Mouse (Mus musculus): Measurements from ENCODE around the gene Timm17b. TPM values are rescaled to one million over a fixed set of nuclear protein-coding genes. Genes with fewer than 3 reads are reported as not detected.
"Not testable (repeated sequence)": the region's sequence is repeated elsewhere in the genome, so short reads cannot be mapped to it uniquely, and the experiment has no call there.

Timm17b gene
- total RNA-seq, 2 experiments from 2014 or later, result 61.5 to 112 TPM

DNA sequence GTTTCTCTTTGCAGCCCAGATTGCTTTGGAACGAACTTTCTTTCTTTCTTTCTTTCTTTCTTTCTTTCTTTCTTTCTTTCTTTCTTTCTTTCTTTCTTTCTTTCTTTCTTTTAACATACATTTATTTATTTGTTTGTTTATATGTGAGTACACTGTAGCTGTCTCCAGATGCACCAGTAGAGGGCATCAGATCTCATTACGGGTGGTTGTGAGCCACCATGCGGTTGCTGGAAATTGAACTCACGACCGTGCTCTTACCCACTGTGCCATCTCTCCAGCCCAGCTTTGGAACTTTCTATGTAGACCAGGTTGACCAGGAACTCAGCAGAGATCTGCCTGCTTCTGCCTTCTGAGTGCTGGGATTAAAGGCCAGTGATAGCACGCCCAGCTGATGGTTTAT, 18.8 kb downstream of the Timm17b start:
- not testable (repeated sequence) for ATAC-seq (replicated peaks; ENCODE audit: low FRiP score, low TSS enrichment, poor library complexity, severe bottlenecking)

DNA sequence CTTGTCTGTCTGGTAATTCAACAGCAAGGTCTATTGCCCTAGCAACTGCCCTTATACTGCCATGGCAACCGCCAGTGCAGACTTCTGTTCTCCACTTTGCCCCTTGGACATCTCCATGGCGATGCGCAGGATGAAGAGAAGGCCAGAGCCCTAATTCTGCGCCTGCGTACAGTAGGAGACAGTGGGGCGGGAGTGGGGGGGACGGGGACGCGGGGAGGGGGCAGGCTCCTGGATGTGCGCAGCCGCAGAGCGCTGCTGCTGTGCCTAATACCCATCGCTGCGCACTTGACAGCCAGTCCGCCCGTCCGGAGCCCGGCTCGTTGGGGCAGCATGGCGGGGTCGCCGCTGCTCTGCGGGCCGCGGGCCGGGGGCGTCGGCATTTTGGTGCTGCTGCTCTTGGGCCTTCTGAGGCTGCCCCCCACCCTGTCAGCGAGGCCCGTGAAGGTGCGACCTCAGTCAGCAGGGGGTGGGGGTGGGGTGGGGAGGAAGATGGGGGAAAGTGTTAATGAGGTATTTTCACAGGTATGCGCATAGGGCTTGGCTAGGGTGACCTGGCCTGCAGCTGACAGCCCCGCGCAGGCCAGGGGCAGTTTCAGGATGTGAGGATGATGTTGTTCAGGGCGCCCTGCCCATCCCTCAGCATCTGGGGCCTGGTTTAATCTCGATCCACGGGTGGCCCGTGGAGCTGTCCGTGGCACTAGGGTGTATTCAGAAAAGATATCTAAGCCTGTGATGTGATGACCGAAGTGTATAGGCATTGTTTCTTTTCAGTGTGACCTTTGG, 20.6 kb downstream of the Timm17b start, which contains the start of gene Pcsk1n:
Pcsk1n (plus strand) TSS at position 222 of the 783 bp plus-strand sequence.
- ATAC-seq (replicated peaks; ENCODE audit: low FRiP score, low TSS enrichment, poor library complexity, severe bottlenecking), result no peak

DNA sequence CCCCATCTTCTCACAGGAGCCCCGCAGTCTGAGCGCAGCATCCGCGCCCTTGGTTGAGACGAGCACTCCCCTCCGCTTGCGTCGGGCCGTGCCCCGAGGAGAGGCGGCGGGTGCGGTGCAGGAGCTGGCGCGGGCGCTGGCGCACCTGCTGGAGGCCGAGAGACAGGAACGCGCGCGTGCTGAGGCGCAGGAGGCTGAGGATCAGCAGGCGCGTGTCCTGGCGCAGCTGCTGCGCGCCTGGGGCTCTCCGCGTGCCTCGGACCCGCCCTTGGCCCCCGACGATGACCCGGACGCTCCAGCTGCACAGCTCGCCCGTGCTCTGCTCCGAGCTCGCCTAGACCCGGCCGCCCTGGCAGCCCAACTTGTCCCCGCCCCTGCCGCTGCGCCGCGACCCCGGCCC, 22.9 kb downstream of the Timm17b start:
- ATAC-seq (replicated peaks; ENCODE audit: low FRiP score, low TSS enrichment, poor library complexity, severe bottlenecking), result no peak

DNA sequence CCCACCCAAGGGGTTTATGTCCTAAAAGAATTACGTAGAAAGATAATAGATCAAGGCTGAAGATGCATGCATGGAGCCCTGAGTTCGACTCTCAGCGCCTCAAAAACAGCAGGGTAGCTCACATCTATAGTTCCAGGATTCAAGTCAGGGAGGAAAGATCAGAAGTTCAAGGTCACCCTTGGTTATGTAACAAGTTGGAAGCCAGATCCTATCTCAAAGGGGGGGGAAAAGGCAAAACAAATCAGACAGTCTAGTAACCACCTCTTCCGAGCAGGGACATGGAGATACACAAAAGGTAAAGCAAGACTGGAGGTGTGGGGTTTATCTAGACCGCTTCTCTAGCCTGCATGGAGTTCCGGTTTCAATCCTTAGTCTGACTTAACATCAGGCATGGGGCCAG, 27.1 kb downstream of the Timm17b start:
- ATAC-seq (replicated peaks; ENCODE audit: low FRiP score, low TSS enrichment, poor library complexity, severe bottlenecking), result no peak

DNA sequence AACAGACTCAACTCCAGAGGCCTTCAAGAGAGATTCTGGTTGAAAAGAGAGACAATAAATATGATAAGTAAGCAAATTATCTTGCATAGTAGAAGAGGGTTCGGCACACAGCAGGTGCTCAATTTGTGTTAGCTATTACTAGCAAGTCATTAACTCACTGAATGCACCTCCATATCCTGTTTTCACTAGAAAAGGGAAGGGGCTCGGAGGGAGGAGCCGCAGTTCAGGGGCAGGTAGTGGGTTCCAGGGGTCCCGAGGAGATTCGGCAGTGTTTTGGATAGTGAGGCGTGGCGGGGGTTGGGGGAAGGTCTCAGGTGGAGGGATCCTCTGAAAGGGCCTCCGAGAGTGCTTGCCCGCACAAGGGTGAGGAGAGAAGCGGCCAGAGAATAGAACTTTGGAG, 28.0 kb downstream of the Timm17b start:
- no peak for ATAC-seq (replicated peaks; ENCODE audit: low FRiP score, low TSS enrichment, poor library complexity, severe bottlenecking)

DNA sequence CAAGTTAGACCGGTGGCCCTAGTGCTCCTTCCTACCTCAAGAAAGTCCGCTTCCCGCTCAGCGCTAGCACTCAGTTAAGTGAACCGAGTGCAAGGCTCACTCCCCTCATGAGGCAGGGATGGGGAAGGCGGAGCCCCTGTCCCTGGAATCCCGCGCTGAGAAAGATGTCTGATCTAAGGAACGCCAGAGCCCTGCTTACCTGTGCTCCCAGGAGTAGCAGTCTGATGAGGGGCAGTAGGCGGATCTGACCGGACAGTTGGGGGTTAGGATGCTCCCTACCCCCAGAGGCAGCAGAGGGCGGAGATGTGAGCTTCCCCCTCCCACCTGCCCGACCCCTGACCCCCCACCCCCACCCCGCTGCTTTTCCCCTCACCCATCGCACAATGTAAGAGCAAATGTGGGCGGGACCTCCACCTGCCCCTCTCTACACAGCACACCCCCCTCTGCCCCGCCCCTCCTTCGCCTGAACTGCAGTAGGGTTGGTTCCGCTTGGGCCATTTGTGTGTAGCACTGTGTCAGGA, 29.2 kb downstream of the Timm17b start, which contains the start of gene Eras:
Eras (minus strand) TSS at position 338 of the 521 bp plus-strand sequence.
- ATAC-seq (replicated peaks; ENCODE audit: low FRiP score, low TSS enrichment, poor library complexity, severe bottlenecking), result no peak

DNA sequence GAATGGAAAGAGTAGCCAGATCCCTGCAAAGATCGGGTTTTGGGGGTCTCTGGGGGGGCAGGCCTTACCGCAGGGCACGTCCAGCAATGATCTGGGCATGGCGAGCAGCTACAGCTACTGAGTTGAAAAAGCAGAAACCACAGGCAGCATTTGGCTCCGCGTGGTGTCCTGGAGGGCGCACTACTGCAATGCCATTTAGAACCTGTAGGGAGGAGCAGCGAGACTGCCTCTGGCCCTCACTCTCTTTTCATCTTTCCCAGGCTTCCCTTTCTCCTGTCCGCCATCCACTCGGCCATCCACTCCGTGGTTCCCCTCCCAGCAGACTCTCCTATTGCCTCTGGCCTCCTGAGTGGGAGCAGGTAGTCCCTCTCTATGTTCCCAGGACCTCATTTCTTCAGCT, 37.7 kb downstream of the Timm17b start:
- ATAC-seq (replicated peaks; ENCODE audit: low FRiP score, low TSS enrichment, poor library complexity, severe bottlenecking), result peak; percentile 77

DNA sequence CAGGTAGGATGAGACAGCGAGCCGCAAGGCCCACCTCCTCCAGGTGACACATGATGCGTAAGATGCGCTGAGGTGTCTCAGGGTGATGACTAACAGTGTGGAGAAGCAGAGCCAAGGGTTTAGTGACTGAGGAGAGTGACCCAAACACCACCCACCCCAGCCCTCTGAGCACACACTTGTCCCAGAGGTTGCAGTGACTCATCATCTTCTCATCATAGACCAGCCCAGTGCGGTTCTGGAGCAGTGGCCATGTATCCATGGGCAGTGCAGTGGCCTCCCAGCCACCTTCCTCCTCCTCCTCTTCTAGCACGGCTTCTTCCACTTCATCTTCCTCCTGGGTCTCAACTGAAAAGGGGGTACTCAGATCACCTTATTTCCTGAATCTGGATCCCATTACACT, 38.5 kb downstream of the Timm17b start:
- no peak for ATAC-seq (replicated peaks; ENCODE audit: low FRiP score, low TSS enrichment, poor library complexity, severe bottlenecking)

DNA sequence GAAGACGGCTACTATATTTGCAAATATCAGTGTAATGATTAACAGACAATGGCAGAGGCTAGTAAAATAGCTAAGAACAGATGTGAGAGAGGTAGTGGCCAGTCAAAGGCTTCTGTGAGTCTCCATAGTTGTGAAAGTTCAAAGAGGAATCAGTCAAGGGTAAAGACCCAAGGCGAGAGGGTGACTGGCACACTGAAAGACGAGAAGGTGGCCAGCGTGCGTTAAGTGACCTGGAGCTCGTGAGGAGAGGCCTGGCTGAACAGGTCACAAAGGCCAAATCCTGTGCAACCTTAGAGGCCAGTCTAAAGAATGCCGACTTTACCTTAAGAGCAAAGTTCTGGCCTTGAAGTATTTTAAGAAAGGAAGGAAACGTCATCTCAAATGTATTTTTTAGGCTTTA, 46.5 kb downstream of the Timm17b start:
- no peak for ATAC-seq (replicated peaks; ENCODE audit: low FRiP score, low TSS enrichment, poor library complexity, severe bottlenecking)

DNA sequence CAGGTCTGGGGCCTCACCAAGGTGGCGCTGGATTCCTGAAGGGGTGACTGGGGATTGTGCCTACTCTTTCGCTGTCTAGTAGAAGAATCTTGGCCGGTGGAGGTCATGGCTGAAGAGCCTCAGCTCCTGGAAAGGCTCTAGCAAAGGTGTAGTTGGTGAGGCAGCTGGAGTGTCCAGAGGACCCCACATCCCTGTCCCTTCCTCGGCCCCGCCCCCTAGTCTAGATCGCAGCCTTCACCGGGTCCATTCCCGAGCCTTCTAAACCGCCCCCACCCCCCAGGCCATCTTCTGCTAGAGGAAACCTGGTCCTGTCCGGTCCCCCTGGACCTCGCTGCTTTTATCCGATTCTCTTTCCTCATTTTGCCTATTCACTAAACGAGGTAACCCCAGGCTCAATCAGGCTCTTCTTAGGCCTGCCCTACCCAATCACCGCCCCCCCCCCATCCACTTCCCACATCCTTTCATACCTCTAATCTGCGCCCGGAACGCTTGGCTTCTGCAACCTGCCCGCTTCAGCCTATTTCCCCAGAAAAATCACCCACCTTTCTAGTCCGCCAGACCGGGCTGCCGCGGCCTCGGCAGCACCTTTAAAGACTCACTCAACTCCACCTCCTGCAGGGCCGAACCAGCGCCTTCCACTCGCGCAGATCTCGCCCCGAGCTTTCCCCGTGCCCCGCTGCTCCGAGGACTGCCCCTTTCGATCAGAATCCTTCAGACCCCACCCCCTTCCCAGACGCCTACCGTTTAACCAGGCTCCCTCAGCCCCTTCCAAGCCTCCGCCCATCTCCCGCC, 48.1 kb downstream of the Timm17b start, which contains the start of gene Hdac6:
Hdac6 (minus strand) TSS at position 782 of the 792 bp plus-strand sequence.
- no peak for ATAC-seq (replicated peaks; ENCODE audit: low FRiP score, low TSS enrichment, poor library complexity, severe bottlenecking)

DNA sequence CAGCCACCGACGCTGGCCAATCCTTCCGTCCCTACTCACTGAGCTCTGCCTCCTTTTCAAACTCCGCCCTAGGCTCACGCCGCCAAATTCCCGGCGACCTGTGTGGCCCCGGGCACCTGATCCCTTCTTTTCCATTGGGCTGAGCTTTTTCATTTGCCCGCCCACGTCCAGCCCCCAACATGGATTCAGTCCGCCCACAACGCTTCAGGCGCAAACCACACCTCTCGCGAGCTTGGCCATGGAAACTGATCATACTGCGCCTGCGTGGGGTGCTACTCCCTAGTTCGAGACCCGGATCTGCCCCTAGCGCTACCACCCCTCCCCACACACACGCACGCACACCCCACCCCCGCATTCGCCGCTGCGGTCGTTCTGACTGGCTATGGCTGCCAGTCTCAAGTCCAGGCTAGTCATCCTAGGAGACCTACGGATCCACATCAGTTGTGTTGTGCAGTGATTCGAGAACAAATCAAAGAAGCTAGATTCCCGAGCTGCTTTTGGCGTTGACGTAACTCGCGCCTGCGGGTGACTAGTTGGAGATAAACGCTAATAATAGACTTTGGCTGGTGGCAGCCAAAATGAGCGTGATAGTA, 48.8 kb downstream of the Timm17b start:
- ATAC-seq (replicated peaks; ENCODE audit: low FRiP score, low TSS enrichment, poor library complexity, severe bottlenecking), result peak; percentile 97

DNA sequence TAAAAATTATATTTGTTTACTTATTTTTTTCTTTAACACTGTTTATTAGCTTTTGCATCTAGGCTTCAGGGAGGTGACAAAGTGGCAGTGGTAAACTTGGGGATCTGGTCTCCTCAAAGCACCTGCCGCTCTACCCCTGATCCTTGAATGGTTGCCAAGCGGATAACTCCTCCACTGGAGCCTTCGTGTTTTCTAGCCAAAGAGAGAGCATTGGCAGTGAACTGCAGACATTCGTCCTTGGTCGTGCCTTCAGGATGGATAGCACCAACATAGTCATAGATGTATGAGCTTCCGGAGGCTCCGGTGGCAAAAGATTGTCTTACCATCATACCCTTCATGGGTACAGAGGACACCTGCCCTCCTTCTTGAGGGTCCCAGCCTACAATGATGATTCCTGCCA, 50.9 kb downstream of the Timm17b start:
- no peak for ATAC-seq (replicated peaks; ENCODE audit: low FRiP score, low TSS enrichment, poor library complexity, severe bottlenecking)

Other genes starting within 250 kb of the Timm17b start
- 4.7 and 7.8 TPM in 2 replicates for gene Prickle3, start 242.1 kb upstream of the Timm17b start, total RNA-seq (2014; fragmentation: Nextera tagmentation)
- gene Prickle3, start 242.1 kb upstream of the Timm17b start, total RNA-seq (2017), result 0.99 and 1.7 TPM in 2 replicates
- 82.2 and 98.3 TPM in 2 replicates for gene Plp2, start 228.0 kb upstream of the Timm17b start, total RNA-seq (2014; fragmentation: Nextera tagmentation)
- 26.5 and 29.9 TPM in 2 replicates for gene Plp2, start 228.0 kb upstream of the Timm17b start, total RNA-seq (2017)
- gene Magix, start 218.1 kb upstream of the Timm17b start, total RNA-seq (2014; fragmentation: Nextera tagmentation), result 0.17 TPM in 1 of 2 replicates, not detected in the other
- gene Magix, start 218.1 kb upstream of the Timm17b start, total RNA-seq (2017), result not detected in 2 replicates
- 28.3 and 53.3 TPM in 2 replicates for gene Gpkow, start 202.2 kb upstream of the Timm17b start, total RNA-seq (2014; fragmentation: Nextera tagmentation)
- gene Gpkow, start 202.2 kb upstream of the Timm17b start, total RNA-seq (2017), result 20.6 and 31.1 TPM in 2 replicates
- 20.5 and 36.9 TPM in 2 replicates for gene Wdr45, start 185.0 kb upstream of the Timm17b start, total RNA-seq (2014; fragmentation: Nextera tagmentation)
- gene Wdr45, start 185.0 kb upstream of the Timm17b start, total RNA-seq (2017), result 20.2 and 23.8 TPM in 2 replicates
- gene Gm45208, start 177.1 kb upstream of the Timm17b start, total RNA-seq (2014; fragmentation: Nextera tagmentation), result not detected in 2 replicates
- gene Gm45208, start 177.1 kb upstream of the Timm17b start, total RNA-seq (2017), result not detected in 2 replicates
- 4.9 and 8.1 TPM in 2 replicates for gene Praf2, start 170.9 kb upstream of the Timm17b start, total RNA-seq (2014; fragmentation: Nextera tagmentation)
- 1.4 and 6.6 TPM in 2 replicates for gene Praf2, start 170.9 kb upstream of the Timm17b start, total RNA-seq (2017)
- 0.74 and 2.3 TPM in 2 replicates for gene Ccdc120, start 148.5 kb upstream of the Timm17b start, total RNA-seq (2014; fragmentation: Nextera tagmentation)
- 1.4 and 2.2 TPM in 2 replicates for gene Ccdc120, start 148.5 kb upstream of the Timm17b start, total RNA-seq (2017)
- 33.5 and 36.5 TPM in 2 replicates for gene Tfe3, start 136.8 kb upstream of the Timm17b start, total RNA-seq (2014; fragmentation: Nextera tagmentation)
- 10.4 and 15.0 TPM in 2 replicates for gene Tfe3, start 136.8 kb upstream of the Timm17b start, total RNA-seq (2017)
- 64.4 and 98.4 TPM in 2 replicates for gene Gripap1, start 109.6 kb upstream of the Timm17b start, total RNA-seq (2014; fragmentation: Nextera tagmentation)
- 78.9 and 102 TPM in 2 replicates for gene Gripap1, start 109.6 kb upstream of the Timm17b start, total RNA-seq (2017)
- 0.55 and 2.2 TPM in 2 replicates for gene Kcnd1, start 77.1 kb upstream of the Timm17b start, total RNA-seq (2014; fragmentation: Nextera tagmentation)
- gene Kcnd1, start 77.1 kb upstream of the Timm17b start, total RNA-seq (2017), result 1.9 and 2.2 TPM in 2 replicates
- 59.5 and 83.5 TPM in 2 replicates for gene Otud5, start 58.0 kb upstream of the Timm17b start, total RNA-seq (2014; fragmentation: Nextera tagmentation)
- 50.0 and 64.6 TPM in 2 replicates for gene Otud5, start 58.0 kb upstream of the Timm17b start, total RNA-seq (2017)
- gene Pim2, start 21.1 kb upstream of the Timm17b start, total RNA-seq (2014; fragmentation: Nextera tagmentation), result 11.4 and 16.2 TPM in 2 replicates
- gene Pim2, start 21.1 kb upstream of the Timm17b start, total RNA-seq (2017), result 2.1 and 2.2 TPM in 2 replicates
- 13.2 and 19.3 TPM in 2 replicates for gene Slc35a2, start 15.3 kb upstream of the Timm17b start, total RNA-seq (2014; fragmentation: Nextera tagmentation)
- 9.8 and 16.1 TPM in 2 replicates for gene Slc35a2, start 15.3 kb upstream of the Timm17b start, total RNA-seq (2017)
- gene Pqbp1, start 88 bp upstream of the Timm17b start, total RNA-seq (2014; fragmentation: Nextera tagmentation), result 46.8 and 81.9 TPM in 2 replicates
- gene Pqbp1, start 88 bp upstream of the Timm17b start, total RNA-seq (2017), result 176 and 188 TPM in 2 replicates
- gene Gm10491, start 8.5 kb downstream of the Timm17b start, total RNA-seq (2014; fragmentation: Nextera tagmentation), result not detected in 2 replicates
- not detected in 2 replicates for gene Gm10491, start 8.5 kb downstream of the Timm17b start, total RNA-seq (2017)
- not detected in 2 replicates for gene Gm10490, start 10.2 kb downstream of the Timm17b start, total RNA-seq (2014; fragmentation: Nextera tagmentation)
- gene Gm10490, start 10.2 kb downstream of the Timm17b start, total RNA-seq (2017), result not detected in 2 replicates
- not detected in 2 replicates for gene Pcsk1n, start 20.5 kb downstream of the Timm17b start, total RNA-seq (2014; fragmentation: Nextera tagmentation)
- not detected in 2 replicates for gene Pcsk1n, start 20.5 kb downstream of the Timm17b start, total RNA-seq (2017)
- gene Eras, start 29.2 kb downstream of the Timm17b start, total RNA-seq (2014; fragmentation: Nextera tagmentation), result not detected in 2 replicates
- not detected in 2 replicates for gene Eras, start 29.2 kb downstream of the Timm17b start, total RNA-seq (2017)
- 9.8 and 9.9 TPM in 2 replicates for gene Hdac6, start 48.5 kb downstream of the Timm17b start, total RNA-seq (2014; fragmentation: Nextera tagmentation)
- 9.1 and 11.8 TPM in 2 replicates for gene Hdac6, start 48.5 kb downstream of the Timm17b start, total RNA-seq (2017)
- gene Gata1, start 78.7 kb downstream of the Timm17b start, total RNA-seq (2014; fragmentation: Nextera tagmentation), result 187 and 213 TPM in 2 replicates
- gene Gata1, start 78.7 kb downstream of the Timm17b start, total RNA-seq (2017), result 134 and 145 TPM in 2 replicates
- gene Glod5, start 119.1 kb downstream of the Timm17b start, total RNA-seq (2014; fragmentation: Nextera tagmentation), result not detected in 2 replicates
- not detected in 2 replicates for gene Glod5, start 119.1 kb downstream of the Timm17b start, total RNA-seq (2017)
- 79.0 and 89.2 TPM in 2 replicates for gene Suv39h1, start 175.4 kb downstream of the Timm17b start, total RNA-seq (2014; fragmentation: Nextera tagmentation)
- 68.2 and 84.3 TPM in 2 replicates for gene Suv39h1, start 175.4 kb downstream of the Timm17b start, total RNA-seq (2017)
- gene Was, start 191.1 kb downstream of the Timm17b start, total RNA-seq (2014; fragmentation: Nextera tagmentation), result 39.5 and 46.0 TPM in 2 replicates
- gene Was, start 191.1 kb downstream of the Timm17b start, total RNA-seq (2017), result 56.1 and 61.3 TPM in 2 replicates
- gene Wdr13, start 233.5 kb downstream of the Timm17b start, total RNA-seq (2014; fragmentation: Nextera tagmentation), result 23.0 TPM in 2 replicates
- gene Wdr13, start 233.5 kb downstream of the Timm17b start, total RNA-seq (2017), result 14.9 and 26.6 TPM in 2 replicates
- gene Rbm3, start 246.5 kb downstream of the Timm17b start, total RNA-seq (2014; fragmentation: Nextera tagmentation), result 798 and 978 TPM in 2 replicates
- 1,469 and 1,492 TPM in 2 replicates for gene Rbm3, start 246.5 kb downstream of the Timm17b start, total RNA-seq (2017)

All from megakaryocyte-erythroid progenitor cell, adult 5-6 weeks (primary cell).